Mouse (Mus musculus) embryonic fibroblast, embryonic 13.5 days (primary cell): ENCODE results near the gene Mipep.

Source experiments
- CTCF ChIP-seq: IDR thresholded peaks from 2 replicates; pipeline ENCODE4 v1.5.1; 2011; ENCODE audit warnings: mild to moderate bottlenecking, control low read depth, low read length, moderate library complexity, borderline replicate concordance; ENCODE audit not compliant: insufficient read depth
- POLR2A ChIP-seq: IDR thresholded peaks from 2 replicates; pipeline ENCODE4 v1.6.1; 2011; ENCODE audit warnings: low read depth, mild to moderate bottlenecking, control low read depth, low read length, moderate library complexity

DNA sequence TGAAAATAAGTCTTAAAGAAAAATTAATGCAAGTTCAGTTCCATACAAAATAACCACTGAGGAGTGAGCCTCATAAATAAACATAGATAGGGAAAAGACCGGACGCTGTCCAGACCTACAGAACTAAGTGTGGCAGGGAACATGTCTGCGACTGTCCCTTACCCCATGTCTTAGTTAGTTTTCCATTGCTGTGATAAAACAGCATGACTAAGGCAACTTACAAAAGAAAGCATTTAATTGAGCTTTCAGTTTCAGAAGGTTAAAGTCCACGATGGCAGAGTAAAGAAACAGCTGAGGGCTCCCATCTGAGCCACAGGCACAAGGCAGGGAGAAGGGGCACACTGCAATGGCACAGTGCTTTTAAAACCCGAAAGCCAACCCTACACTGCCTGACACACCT, 63.8 kb downstream of the Mipep start:
- TF ChIP-seq CTCF = no peak
- TF ChIP-seq POLR2A = no peak
